Mouse (Mus musculus) C2C12 (cell line): ENCODE measurements around the gene Il2rb.

Source experiments
- CTCF ChIP-seq: IDR thresholded peaks from one replicate; pipeline ENCODE4 v1.5.1; 2011; ENCODE audit not compliant: control insufficient read depth, insufficient read depth, insufficient read length
- MYOD1 ChIP-seq: IDR thresholded peaks from one replicate; pipeline ENCODE4 v1.6.1; 2011; ENCODE audit warnings: low read depth; ENCODE audit not compliant: control insufficient read depth, insufficient read length
- MYOG ChIP-seq: IDR thresholded peaks from one replicate; pipeline ENCODE4 v1.6.1; 2011; ENCODE audit not compliant: control insufficient read depth, insufficient read length; ENCODE audit errors: extremely low read depth
- USF1 ChIP-seq: IDR thresholded peaks from one replicate; pipeline ENCODE4 v1.6.1; 2011; ENCODE audit warnings: low read depth, mild to moderate bottlenecking, control low read depth, moderate library complexity

- TF ChIP-seq MYOG (no peak), CTCF (no peak), MYOD1 (no peak), USF1 (no peak)
Observed at GRCm38 (mm10) chr15:78530141-78530540, 35.1 kb upstream of the Il2rb start.
